Mouse (Mus musculus) lung, embryonic 14.5 days (tissue): ENCODE measurements at regions not wholly inside any gene's neighbourhood (a gene's known extent, or its start where the extent isn't known, plus 50 kb on each side); places are given as distances from the start of the nearest gene placed in this dataset.
A peak's percentile ranks its signal among the peaks of the same experiment; 100 is the strongest.

Source experiments
- ATAC-seq: fragments of 200-750 bp; cut with Nextera tagmentation; 2 replicates; pipeline ENCODE4 v1.8.0; 2017; ENCODE audit warnings: mild to moderate bottlenecking, moderate TSS enrichment, moderate library complexity; ENCODE audit not compliant: insufficient read depth
- DNase-seq: peaks from one replicate; pipeline ENCODE4 v3.0.0-alpha.2; 2015
- H3K27ac ChIP-seq: fragments of 300-500 bp; sonication (generic); 2 replicates; pipeline ENCODE4 v1.5.1; 2014; ENCODE audit warnings: low read depth, mild to moderate bottlenecking, moderate library complexity
- H3K27me3 ChIP-seq: fragments of 300-500 bp; sonication (generic); 2 replicates; pipeline ENCODE4 v1.6.1; 2014; ENCODE audit warnings: low read length, control low read depth; ENCODE audit not compliant: insufficient read depth
- H3K36me3 ChIP-seq: fragments of 300-500 bp; sonication (generic); 2 replicates; pipeline ENCODE4 v1.6.1; 2014; ENCODE audit warnings: control low read depth; ENCODE audit not compliant: insufficient read depth
- H3K4me1 ChIP-seq: fragments of 300-500 bp; sonication (generic); 2 replicates; pipeline ENCODE4 v1.6.1; 2014; ENCODE audit warnings: antibody characterized with exemption, control low read depth; ENCODE audit not compliant: insufficient read depth
- H3K4me2 ChIP-seq: fragments of 300-500 bp; sonication (generic); 2 replicates; pipeline ENCODE4 v1.6.1; 2014; ENCODE audit warnings: mild to moderate bottlenecking
- H3K4me3 ChIP-seq: fragments of 300-500 bp; sonication (generic); 2 replicates; pipeline ENCODE4 v1.5.1; 2014; ENCODE audit warnings: low read depth, low read length
- H3K9ac ChIP-seq: fragments of 300-500 bp; sonication (generic); 2 replicates; pipeline ENCODE4 v1.6.1; 2014
- H3K9me3 ChIP-seq: fragments of 300-500 bp; sonication (generic); 2 replicates; pipeline ENCODE4 v1.6.1; 2016; ENCODE audit warnings: low read depth, low read length, control low read depth
- CTCF ChIP-seq: IDR thresholded peaks from 2 replicates; pipeline ENCODE4 v1.5.1; 2016; ENCODE audit warnings: antibody characterized with exemption, low read depth
- WGBS: fragments of 180-500 bp; shearing (Covaris S2); extraction: QIAGEN DNeasy Blood & Tissue Kit; methylation state at CpG from one replicate; pipeline ENCODE4 v1.1.7; 2014; 5-methylcytosine and 5-hydroxymethylcytosine counted together

DNA sequence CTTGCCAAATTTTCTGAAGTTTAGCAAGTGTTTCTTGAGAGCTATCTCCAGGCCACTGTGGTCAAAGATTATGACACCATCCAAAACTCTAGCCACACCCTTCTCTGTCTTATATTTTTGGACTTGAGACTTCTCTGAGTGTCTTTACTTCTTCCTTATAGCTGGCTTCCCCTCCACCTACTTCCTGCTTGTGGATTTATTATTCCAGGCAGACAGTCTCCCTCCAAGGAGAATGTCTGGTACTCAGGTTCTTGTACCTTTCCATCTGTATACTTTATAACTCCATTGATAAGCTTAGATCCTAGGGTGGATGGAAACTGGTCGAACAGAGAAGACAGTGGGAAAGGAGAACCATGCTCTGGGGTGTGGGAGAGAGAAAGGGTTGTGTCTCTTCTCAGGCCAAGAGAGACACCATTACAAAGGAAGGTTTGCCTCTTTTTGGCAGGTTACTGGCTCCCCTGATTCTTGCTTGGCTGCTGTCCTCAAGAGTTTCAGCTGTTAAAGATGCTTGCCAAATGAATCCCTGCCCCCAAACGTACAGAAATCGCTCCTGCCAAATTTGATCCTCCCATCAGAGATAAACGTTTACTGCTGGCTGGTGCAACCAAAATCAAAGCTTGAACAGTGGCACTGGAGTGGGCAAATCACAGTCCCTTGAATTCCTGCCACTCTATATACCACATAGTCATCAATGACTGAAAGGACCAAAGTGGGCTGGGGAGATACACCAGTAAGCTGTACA, 125.5 kb downstream of the Rps24 start:
- no peak overlapping the region for H3K9ac ChIP-seq
- no peak overlapping the region for H3K4me2 ChIP-seq
- DNase-seq: peak; percentile 50
- no peaks in the 10 kb centered on the region for H3K9me3 ChIP-seq
- peaks cover 14% of the 10 kb centered on the region; the same call in 1 of the 2 replicates for H3K4me1 ChIP-seq
- H3K36me3 ChIP-seq: no peaks in the 10 kb centered on the region
- no peaks in the 10 kb centered on the region for H3K27me3 ChIP-seq
- no peak overlapping the region for H3K4me3 ChIP-seq
- ATAC-seq: no peak
- no peak overlapping the region for H3K27ac ChIP-seq
- 33% methylated on average over 4 of the region's 4 CpGs for WGBS
- no peak for TF ChIP-seq CTCF

DNA sequence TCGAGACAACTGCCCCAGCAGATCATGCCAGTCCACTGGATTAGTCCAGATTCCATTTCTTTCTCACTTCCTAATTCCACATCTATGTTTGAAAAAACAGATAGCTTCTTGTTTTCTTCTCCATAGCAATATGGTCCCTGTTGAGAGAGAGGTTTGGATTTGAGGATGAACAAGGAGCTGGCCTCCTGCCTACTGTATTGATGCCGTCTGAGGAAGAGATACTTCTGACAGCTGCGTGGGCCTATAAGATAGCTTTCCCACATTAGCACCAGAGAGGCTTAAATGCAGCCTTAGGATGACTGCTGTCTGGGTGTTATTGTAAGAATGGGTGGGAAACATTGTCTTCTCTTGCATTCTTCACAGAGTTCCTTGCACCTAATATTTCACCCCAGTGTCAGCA, 128.9 kb downstream of the Rps24 start:
- WGBS: 65% methylated on average over 3 of the region's 3 CpGs
- DNase-seq (no peak), ATAC-seq (no peak)
- Histone ChIP-seq H3K4me3 (no peak overlapping the region), H3K27me3 (no peaks in the 10 kb centered on the region), H3K4me1 (peaks cover 14% of the 10 kb centered on the region; the same call in 1 of the 2 replicates), H3K9ac (no peak overlapping the region), H3K27ac (no peak overlapping the region), H3K4me2 (no peak overlapping the region), H3K9me3 (no peaks in the 10 kb centered on the region), H3K36me3 (no peaks in the 10 kb centered on the region)
- TF ChIP-seq CTCF: no peak

DNA sequence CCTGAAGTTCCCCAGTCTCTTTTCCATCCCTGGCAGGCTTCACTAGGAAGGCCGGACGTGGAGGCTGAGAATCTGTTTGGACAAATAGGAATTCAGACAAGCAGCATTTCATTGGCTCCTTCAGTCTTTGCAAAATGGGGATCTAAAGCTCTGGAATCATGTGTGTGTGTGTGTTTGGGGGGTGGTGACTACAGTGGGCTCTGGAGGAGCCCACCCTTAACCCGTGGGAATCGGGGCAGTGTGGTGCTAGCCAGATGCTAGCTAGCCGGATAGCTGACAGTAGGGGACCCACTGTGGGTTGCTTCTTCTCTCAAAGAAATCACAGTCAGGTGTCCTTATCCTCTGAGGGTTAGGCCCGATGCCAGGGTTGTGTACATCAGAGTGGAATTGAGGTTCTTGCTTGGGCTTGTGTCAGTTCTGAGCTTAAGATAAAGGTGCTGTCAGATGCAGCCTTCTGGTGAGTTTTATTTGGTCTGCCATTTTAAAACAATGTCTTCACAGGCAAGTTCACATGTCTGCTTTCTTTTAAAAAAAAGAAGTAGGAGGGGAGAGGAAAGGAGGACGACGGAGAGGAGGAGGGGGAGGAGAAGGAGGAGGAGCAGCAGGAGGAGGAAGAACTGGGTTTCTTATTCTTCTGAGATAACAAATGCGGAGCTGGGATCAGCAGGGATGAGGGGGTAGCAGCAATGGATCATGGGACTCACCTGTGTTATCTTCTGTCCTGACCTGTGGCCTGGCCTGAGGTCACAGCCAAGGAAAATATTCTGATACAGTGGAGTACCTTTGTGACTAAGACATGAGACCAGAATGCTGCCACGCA, 129.6 kb downstream of the Rps24 start:
- H3K27ac ChIP-seq: no peak overlapping the region
- WGBS: 46% methylated on average over 10 of the region's 10 CpGs
- TF ChIP-seq CTCF: no peak
- H3K27me3 ChIP-seq: no peaks in the 10 kb centered on the region
- no peaks in the 10 kb centered on the region for H3K36me3 ChIP-seq
- ATAC-seq (peak; percentile 23; the same call in 1 of the 2 replicates), DNase-seq (peak; percentile 23)
- H3K4me3 ChIP-seq: no peak overlapping the region
- no peak overlapping the region for H3K4me2 ChIP-seq
- H3K9ac ChIP-seq: no peak overlapping the region
- H3K4me1 ChIP-seq: peaks cover 14% of the 10 kb centered on the region; the same call in 1 of the 2 replicates
- no peaks in the 10 kb centered on the region for H3K9me3 ChIP-seq

DNA sequence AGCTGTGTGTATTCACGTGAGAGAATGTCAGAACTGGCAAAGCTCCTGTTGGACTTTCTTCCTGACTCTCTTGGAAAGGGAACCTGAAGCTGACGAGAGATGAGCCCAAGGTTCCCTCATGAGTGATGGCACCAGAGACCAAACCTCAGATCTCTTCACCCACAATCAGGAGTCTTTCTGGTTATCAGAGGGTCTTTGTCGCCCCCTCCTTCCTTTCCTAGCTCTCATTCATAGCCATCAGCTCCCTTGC, 130.1 kb downstream of the Rps24 start:
- WGBS: 54% methylated on average over 3 of the region's 3 CpGs
- ATAC-seq: no peak

DNA sequence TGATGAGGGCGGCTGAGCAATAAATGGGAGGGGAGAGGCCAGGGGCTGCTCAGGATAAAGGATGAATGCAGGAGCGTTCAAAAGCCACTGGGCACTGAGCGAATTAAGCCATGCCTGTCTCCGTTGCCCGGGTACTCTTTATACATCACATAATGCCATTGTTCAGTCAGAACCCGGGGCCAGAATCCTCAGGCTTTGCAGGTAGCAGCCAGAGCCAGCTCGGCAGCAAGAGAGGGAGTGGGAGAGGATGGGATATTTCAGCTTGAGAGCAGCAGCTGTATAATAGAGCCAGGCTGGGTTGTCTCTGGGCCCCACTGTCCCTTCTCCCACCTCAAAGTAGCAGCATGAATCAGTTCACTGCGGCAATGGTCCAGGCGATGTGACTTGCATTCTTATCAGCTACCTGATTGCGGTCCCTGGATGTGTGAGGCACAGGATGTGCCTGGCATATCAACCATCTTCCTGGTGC, 130.5 kb downstream of the Rps24 start:
- Histone ChIP-seq H3K9ac (no peak overlapping the region), H3K27ac (no peak overlapping the region), H3K4me2 (no peak overlapping the region), H3K4me1 (peaks cover 14% of the 10 kb centered on the region; the same call in 1 of the 2 replicates), H3K36me3 (no peaks in the 10 kb centered on the region), H3K9me3 (no peaks in the 10 kb centered on the region), H3K4me3 (no peak overlapping the region), H3K27me3 (no peaks in the 10 kb centered on the region)
- DNase-seq: no peak
- ATAC-seq: no peak
- no peak for TF ChIP-seq CTCF
- WGBS: 64% methylated on average over 10 of the region's 10 CpGs

More for the DNA sequence above, 130.1 kb downstream of the Rps24 start:
- H3K27me3 ChIP-seq: no peaks in the 10 kb centered on the region
- no peak overlapping the region for H3K9ac ChIP-seq
- peaks cover 14% of the 10 kb centered on the region; the same call in 1 of the 2 replicates for H3K4me1 ChIP-seq
- no peak overlapping the region for H3K4me3 ChIP-seq
- DNase-seq: no peak
- H3K36me3 ChIP-seq: no peaks in the 10 kb centered on the region
- no peak overlapping the region for H3K27ac ChIP-seq
- H3K4me2 ChIP-seq: no peak overlapping the region
- TF ChIP-seq CTCF: no peak
- no peaks in the 10 kb centered on the region for H3K9me3 ChIP-seq

DNA sequence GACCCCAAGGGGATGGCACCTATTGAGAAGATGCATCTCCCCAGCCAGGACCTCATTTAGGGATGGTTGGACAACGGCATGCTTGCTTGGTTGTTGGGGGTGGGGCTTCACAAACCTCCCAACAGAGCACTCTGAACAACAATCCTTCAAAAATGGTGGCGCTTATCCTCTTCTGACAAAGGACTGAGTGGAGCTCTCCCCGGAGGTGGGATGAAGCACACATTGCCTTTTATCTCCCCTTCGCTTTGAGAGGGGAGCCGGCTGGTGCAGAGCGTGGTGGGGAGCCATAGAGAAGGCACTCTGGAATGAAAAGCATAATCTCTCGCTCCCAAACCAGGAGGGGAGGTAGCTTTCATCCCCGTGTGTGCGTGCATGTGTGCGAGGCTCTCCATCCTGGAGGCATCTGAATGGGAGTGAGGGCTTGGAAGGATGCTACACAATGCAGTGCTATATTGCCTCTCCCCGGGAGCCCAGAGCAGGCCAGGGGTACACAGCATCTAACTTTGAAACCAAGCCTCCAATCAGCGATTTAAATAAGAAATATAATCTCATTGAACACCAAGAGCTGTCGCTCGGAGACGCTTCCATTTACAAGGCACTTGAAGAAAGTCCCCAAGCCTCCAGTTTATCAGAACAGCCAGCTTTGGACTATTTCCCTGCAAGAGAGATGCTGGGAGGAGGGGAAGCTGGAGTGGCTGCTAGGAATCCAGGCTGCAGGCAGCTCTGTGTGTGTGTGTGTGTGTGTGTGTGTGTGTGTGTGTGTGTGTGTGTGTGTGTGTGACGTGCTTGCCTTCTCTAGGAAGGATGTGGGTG, 131.5 kb downstream of the Rps24 start:
- 44% methylated on average over 16 of the region's 16 CpGs for WGBS
- no peak overlapping the region for H3K4me3 ChIP-seq
- no peak for ATAC-seq
- H3K9ac ChIP-seq: no peak overlapping the region
- H3K27me3 ChIP-seq: no peaks in the 10 kb centered on the region
- no peaks in the 10 kb centered on the region for H3K9me3 ChIP-seq
- H3K36me3 ChIP-seq: no peaks in the 10 kb centered on the region
- H3K4me2 ChIP-seq: no peak overlapping the region
- peaks cover 14% of the 10 kb centered on the region; the same call in 1 of the 2 replicates for H3K4me1 ChIP-seq
- no peak overlapping the region for H3K27ac ChIP-seq
- no peak for TF ChIP-seq CTCF
- DNase-seq: peak; percentile 46

DNA sequence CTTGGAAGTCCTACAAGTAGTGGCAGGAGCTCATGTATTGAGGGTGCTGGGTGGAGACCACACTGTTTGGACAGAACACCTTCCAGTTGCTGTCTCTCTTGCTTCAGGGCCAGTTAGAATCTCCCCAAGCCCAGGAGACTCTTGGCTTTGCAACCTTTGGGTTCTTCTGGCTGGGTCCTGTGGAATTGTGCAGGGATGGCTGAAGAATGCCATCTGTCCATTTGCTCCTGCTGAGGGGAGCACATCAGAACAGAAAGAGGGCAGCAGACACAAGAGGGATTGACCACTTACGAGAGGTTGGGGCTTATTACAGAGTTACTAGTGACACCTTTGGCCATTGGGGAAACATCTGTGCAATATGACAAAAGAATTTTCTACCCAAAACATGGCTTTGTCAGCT, 145.1 kb downstream of the Rps24 start:
- 77% methylated on average over 1 of the region's 1 CpGs for WGBS
- ATAC-seq (no peak), DNase-seq (no peak)
- Histone ChIP-seq H3K4me3 (no peak overlapping the region), H3K4me2 (no peak overlapping the region), H3K27me3 (no peaks in the 10 kb centered on the region), H3K27ac (no peak overlapping the region), H3K9me3 (no peaks in the 10 kb centered on the region), H3K4me1 (no peaks in the 10 kb centered on the region), H3K36me3 (no peaks in the 10 kb centered on the region), H3K9ac (no peak overlapping the region)
- TF ChIP-seq CTCF: no peak
